Mouse (Mus musculus): ENCODE measurements at regions not wholly inside any gene's neighbourhood (a gene's known extent, or its start where the extent isn't known, plus 50 kb on each side); places are given as distances from the start of the nearest gene placed in this dataset.

GRCm38 (mm10) chr3:60389032-60389431 lies 83.6 kb upstream of the Mbnl1 start:
- Histone ChIP-seq H3K27me3 (no peaks in the 10 kb centered on the region), H3K9me3 (replicated peaks) (no peaks in the 10 kb centered on the region), H3K36me3 (no peaks in the 10 kb centered on the region), H3K9ac (no peak overlapping the region), H3K27ac (no peak overlapping the region), H3K4me3 (replicated peaks) (no peak overlapping the region), H3K4me2 (no peak overlapping the region), H3K4me1 (replicated peaks) (peaks cover 4% of the 10 kb centered on the region; the same call in 1 of the 2 replicates)
- ATAC-seq (ENCODE audit: low read depth), result no peak
- DNase-seq, result no peak
- 67% methylated on average over 2 of the region's 2 CpGs for WGBS (ENCODE audit: insufficient replicate concordance)

GRCm38 (mm10) chr3:60395299-60395698 lies 77.3 kb upstream of the Mbnl1 start:
- H3K4me2 ChIP-seq, result peak overlapping the region; percentile 23
- H3K4me1 ChIP-seq (replicated peaks), result peaks cover 21% of the 10 kb centered on the region
- DNase-seq, result peak; percentile 48
- 4% methylated on average over 4 of the region's 4 CpGs for WGBS (ENCODE audit: insufficient replicate concordance)
- peak overlapping the region; percentile 60 for H3K27ac ChIP-seq
- H3K4me3 ChIP-seq (replicated peaks), result no peak overlapping the region
- peak; percentile 97 for ATAC-seq (ENCODE audit: low read depth)
- no peak overlapping the region for H3K9ac ChIP-seq
- no peaks in the 10 kb centered on the region for H3K27me3 ChIP-seq
- H3K36me3 ChIP-seq, result no peaks in the 10 kb centered on the region
- H3K9me3 ChIP-seq (replicated peaks), result no peaks in the 10 kb centered on the region

- DNase-seq (no peak), ATAC-seq (ENCODE audit: low read depth) (no peak)
- no peak overlapping the region for H3K9ac ChIP-seq
- H3K27ac ChIP-seq, result no peak overlapping the region
- no peaks in the 10 kb centered on the region for H3K27me3 ChIP-seq
- H3K36me3 ChIP-seq, result no peaks in the 10 kb centered on the region
- H3K4me2 ChIP-seq, result no peak overlapping the region
- H3K4me1 ChIP-seq (replicated peaks), result peaks cover 21% of the 10 kb centered on the region
- no peak overlapping the region for H3K4me3 ChIP-seq (replicated peaks)
- H3K9me3 ChIP-seq (replicated peaks), result no peaks in the 10 kb centered on the region
- WGBS (ENCODE audit: insufficient replicate concordance), result 74% methylated on average over 3 of the region's 3 CpGs
Observed at GRCm38 (mm10) chr3:60396971-60397370, 75.7 kb upstream of the Mbnl1 start.

GRCm38 (mm10) chr3:60398796-60399195 lies 73.8 kb upstream of the Mbnl1 start:
- no peak overlapping the region for H3K4me2 ChIP-seq
- no peaks in the 10 kb centered on the region for H3K36me3 ChIP-seq
- ATAC-seq (ENCODE audit: low read depth), result no peak
- H3K9me3 ChIP-seq (replicated peaks), result no peaks in the 10 kb centered on the region
- no peak overlapping the region for H3K9ac ChIP-seq
- H3K4me3 ChIP-seq (replicated peaks), result no peak overlapping the region
- H3K4me1 ChIP-seq (replicated peaks), result peaks cover 21% of the 10 kb centered on the region
- no peak for DNase-seq
- no peak overlapping the region for H3K27ac ChIP-seq
- no peaks in the 10 kb centered on the region for H3K27me3 ChIP-seq

- Histone ChIP-seq H3K4me2 (no peak overlapping the region), H3K36me3 (no peaks in the 10 kb centered on the region), H3K9me3 (replicated peaks) (no peaks in the 10 kb centered on the region), H3K4me3 (replicated peaks) (no peak overlapping the region), H3K27me3 (no peaks in the 10 kb centered on the region), H3K4me1 (replicated peaks) (no peaks in the 10 kb centered on the region), H3K27ac (no peak overlapping the region), H3K9ac (no peak overlapping the region)
- no peak for DNase-seq
- 79% methylated on average over 5 of the region's 5 CpGs for WGBS (ENCODE audit: insufficient replicate concordance)
- no peak for ATAC-seq (ENCODE audit: low read depth)
Observed at GRCm38 (mm10) chr3:60402251-60402830, 70.3 kb upstream of the Mbnl1 start.

- no peaks in the 10 kb centered on the region for H3K9me3 ChIP-seq (replicated peaks)
- ATAC-seq (ENCODE audit: low read depth) (no peak), DNase-seq (no peak)
- H3K9ac ChIP-seq, result no peak overlapping the region
- H3K4me1 ChIP-seq (replicated peaks), result peaks cover 13% of the 10 kb centered on the region
- H3K27ac ChIP-seq, result peak overlapping the region; percentile 40
- no peaks in the 10 kb centered on the region for H3K27me3 ChIP-seq
- no peak overlapping the region for H3K4me3 ChIP-seq (replicated peaks)
- WGBS (ENCODE audit: insufficient replicate concordance), result 63% methylated on average over 2 of the region's 2 CpGs
- H3K36me3 ChIP-seq, result no peaks in the 10 kb centered on the region
- H3K4me2 ChIP-seq, result no peak overlapping the region
Observed at GRCm38 (mm10) chr3:60407426-60407825, 65.2 kb upstream of the Mbnl1 start.

GRCm38 (mm10) chr3:60407906-60408305 lies 64.7 kb upstream of the Mbnl1 start:
- ATAC-seq (ENCODE audit: low read depth) (0 out of 2 replicates have a peak, but pooled peaks have one; percentile 39), DNase-seq (no peak)
- no peak overlapping the region for H3K9ac ChIP-seq
- H3K4me3 ChIP-seq (replicated peaks), result no peak overlapping the region
- no peaks in the 10 kb centered on the region for H3K27me3 ChIP-seq
- peak overlapping the region; percentile 70 for H3K27ac ChIP-seq
- peaks cover 14% of the 10 kb centered on the region for H3K4me1 ChIP-seq (replicated peaks)
- WGBS (ENCODE audit: insufficient replicate concordance), result 39% methylated on average over 1 of the region's 1 CpGs
- H3K4me2 ChIP-seq, result no peak overlapping the region
- no peaks in the 10 kb centered on the region for H3K9me3 ChIP-seq (replicated peaks)
- H3K36me3 ChIP-seq, result no peaks in the 10 kb centered on the region

GRCm38 (mm10) chr3:60408553-60409282 lies 63.9 kb upstream of the Mbnl1 start:
- H3K27me3 ChIP-seq, result no peaks in the 10 kb centered on the region
- peak overlapping the region; percentile 58 for H3K4me3 ChIP-seq (replicated peaks)
- peak overlapping the region; percentile 70 for H3K27ac ChIP-seq
- ATAC-seq (ENCODE audit: low read depth) (peak; percentile 76), DNase-seq (no peak)
- peak overlapping the region; percentile 65 for H3K9ac ChIP-seq
- H3K4me1 ChIP-seq (replicated peaks), result peaks cover 22% of the 10 kb centered on the region
- peak overlapping the region; percentile 69 for H3K4me2 ChIP-seq
- no peaks in the 10 kb centered on the region for H3K9me3 ChIP-seq (replicated peaks)
- no peaks in the 10 kb centered on the region for H3K36me3 ChIP-seq
- WGBS (ENCODE audit: insufficient replicate concordance), result 9% methylated on average over 7 of the region's 7 CpGs

GRCm38 (mm10) chr3:60409283-60409633 lies 63.4 kb upstream of the Mbnl1 start:
- H3K4me3 ChIP-seq (replicated peaks), result peak overlapping the region; percentile 58

GRCm38 (mm10) chr3:60411746-60412145 lies 60.9 kb upstream of the Mbnl1 start:
- Histone ChIP-seq H3K27me3 (no peaks in the 10 kb centered on the region), H3K27ac (no peak overlapping the region), H3K4me2 (no peak overlapping the region), H3K4me1 (replicated peaks) (peaks cover 32% of the 10 kb centered on the region), H3K9me3 (replicated peaks) (no peaks in the 10 kb centered on the region), H3K36me3 (no peaks in the 10 kb centered on the region), H3K9ac (no peak overlapping the region), H3K4me3 (replicated peaks) (no peak overlapping the region)
- DNase-seq, result no peak
- no peak for ATAC-seq (ENCODE audit: low read depth)
- WGBS (ENCODE audit: insufficient replicate concordance), result 43% methylated on average over 1 of the region's 1 CpGs

More at GRCm38 (mm10) chr3:60409283-60409633, 63.4 kb upstream of the Mbnl1 start:
- H3K27me3 ChIP-seq, result no peaks in the 10 kb centered on the region
- ATAC-seq (ENCODE audit: low read depth) (peak; percentile 61), DNase-seq (no peak)
- H3K36me3 ChIP-seq, result no peaks in the 10 kb centered on the region
- peak overlapping the region; percentile 70 for H3K27ac ChIP-seq
- peaks cover 26% of the 10 kb centered on the region for H3K4me1 ChIP-seq (replicated peaks)
- no peaks in the 10 kb centered on the region for H3K9me3 ChIP-seq (replicated peaks)
- H3K9ac ChIP-seq, result peak overlapping the region; percentile 65
- peak overlapping the region; percentile 69 for H3K4me2 ChIP-seq

- Histone ChIP-seq H3K9me3 (replicated peaks) (no peaks in the 10 kb centered on the region), H3K4me3 (replicated peaks) (no peak overlapping the region), H3K36me3 (no peaks in the 10 kb centered on the region), H3K27ac (no peak overlapping the region), H3K27me3 (no peaks in the 10 kb centered on the region), H3K4me2 (no peak overlapping the region), H3K4me1 (replicated peaks) (peaks cover 36% of the 10 kb centered on the region), H3K9ac (no peak overlapping the region)
- DNase-seq, result no peak
- ATAC-seq (ENCODE audit: low read depth), result no peak
Observed at GRCm38 (mm10) chr3:60412206-60412605, 60.4 kb upstream of the Mbnl1 start.

- ATAC-seq (ENCODE audit: low read depth) (peak; percentile 67), DNase-seq (no peak)
- H3K9me3 ChIP-seq (replicated peaks), result no peaks in the 10 kb centered on the region
- no peaks in the 10 kb centered on the region for H3K27me3 ChIP-seq
- H3K4me2 ChIP-seq, result no peak overlapping the region
- no peak overlapping the region for H3K9ac ChIP-seq
- peaks cover 39% of the 10 kb centered on the region for H3K4me1 ChIP-seq (replicated peaks)
- no peak overlapping the region for H3K4me3 ChIP-seq (replicated peaks)
- no peaks in the 10 kb centered on the region for H3K36me3 ChIP-seq
- WGBS (ENCODE audit: insufficient replicate concordance), result 13% methylated on average over 3 of the region's 3 CpGs
- peak overlapping the region; percentile 40; the same call in 1 of the 2 replicates for H3K27ac ChIP-seq
Observed at GRCm38 (mm10) chr3:60413749-60414148, 58.9 kb upstream of the Mbnl1 start.

All from liver, embryonic 13.5 days (tissue).